Mouse (Mus musculus) left cerebral cortex, postnatal 4 days (tissue): ENCODE measurements at regions not wholly inside any gene's neighbourhood (a gene's known extent, or its start where the extent isn't known, plus 50 kb on each side); places are given as distances from the start of the nearest gene placed in this dataset. TPM values are rescaled to one million over a fixed set of nuclear protein-coding genes. Genes with fewer than 3 reads are reported as not detected.

Source experiments
- microRNA-seq: library from miRNA; unstranded; fragments of <30 nt; microRNA quantifications from one replicate; pipeline ENCODE4 v1.2.0, GENCODE M21; 2022

Small RNA genes lying in the stretch of these regions (microRNA-seq; reads per million reads assigned to microRNA genes)
- gene Gm27392, result not detected
